Mouse (Mus musculus): ENCODE data around the gene Herc2.

DNA sequence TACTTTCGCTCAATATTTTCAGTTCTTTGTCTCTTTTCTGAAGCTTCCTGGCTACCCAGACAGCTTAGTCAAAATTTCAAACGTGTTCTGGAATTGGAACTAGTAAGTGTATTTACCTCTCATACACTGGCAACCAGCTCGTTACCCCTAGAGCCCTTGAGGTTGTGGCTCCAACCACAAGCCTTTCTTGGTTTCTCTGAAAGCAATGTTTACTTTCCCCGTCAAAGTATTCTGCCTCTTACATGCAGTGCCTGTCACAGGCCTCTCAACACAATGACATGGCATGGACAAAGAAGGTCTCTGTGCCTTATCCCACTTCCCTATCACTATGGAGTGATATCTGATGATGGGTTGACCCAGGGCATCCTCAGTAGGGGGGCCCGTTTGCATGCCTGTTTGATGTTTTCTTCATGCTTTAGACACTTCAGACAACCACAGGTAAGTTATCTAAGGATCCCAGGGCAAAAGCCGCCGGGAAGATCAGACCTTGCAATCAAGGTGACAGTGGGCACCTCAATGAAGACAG, 31.5 kb upstream of the Herc2 start:
- TF ChIP-seq CTCF (IDR thresholded peaks at IDR 0.05; ENCODE audit: control insufficient read depth, insufficient read depth, low read length): no peak
- no peak for TF ChIP-seq POLR2A (IDR thresholded peaks at IDR 0.05; ENCODE audit: borderline replicate concordance, control insufficient read depth, low read depth, low read length)

Data from bone marrow, adult 2 months (tissue).